Mouse (Mus musculus) CH12.LX (cell line): ENCODE measurements around the gene Speg. TPM values are rescaled to one million over a fixed set of nuclear protein-coding genes. Genes with fewer than 3 reads are reported as not detected.

Experiments used
- DNase-seq: peaks from one replicate; pipeline ENCODE4 v3.0.0-alpha.2; 2013; ENCODE audit errors: extremely low read depth
- H3K27ac ChIP-seq: 2 replicates; pipeline ENCODE4 v1.5.1; 2012; ENCODE audit warnings: low read depth, mild to moderate bottlenecking, control low read depth, moderate library complexity; ENCODE audit not compliant: insufficient read depth
- H3K27me3 ChIP-seq: replicated peaks from 2 replicates; pipeline ENCODE3; 2012; ENCODE audit warnings: inconsistent platforms
- H3K36me3 ChIP-seq, 2 experiments: replicated peaks in 1 of 2; 2 replicates each; pipeline versions ENCODE3 to v1.6.1; 2012; ENCODE audit warnings: inconsistent platforms in 1 of 2, low read length in 1 of 2, mild to moderate bottlenecking in 1 of 2, mixed read lengths in 1 of 2, moderate library complexity in 1 of 2; ENCODE audit not compliant: control insufficient read depth in 1 of 2, insufficient read depth in 1 of 2
- H3K4me1 ChIP-seq, 2 experiments: 2 replicates each; pipeline ENCODE4 v1.6.1; 2012; ENCODE audit warnings: inconsistent platforms in 1 of 2, moderate library complexity in 1 of 2; ENCODE audit not compliant: insufficient read depth in 2 of 2, control insufficient read depth in 1 of 2
- H3K4me2 ChIP-seq: 2 replicates; pipeline ENCODE4 v1.6.1; 2012; ENCODE audit warnings: low read depth, mild to moderate bottlenecking, control low read depth; ENCODE audit not compliant: poor library complexity, insufficient read depth, severe bottlenecking
- H3K4me3 ChIP-seq, 3 experiments: fragments of 150-350 bp in 1 of 3; sonication (generic) in 1 of 3; replicated peaks in 1 of 3; 2 replicates each; pipeline versions ENCODE3 to v1.5.1; 2011 to 2012; ENCODE audit warnings: low read depth in 2 of 3, low read length in 2 of 3, mild to moderate bottlenecking in 2 of 3, moderate library complexity in 2 of 3, control low read depth in 1 of 3, improper control_type of control experiment in 1 of 3, inconsistent platforms in 1 of 3, mixed read lengths in 1 of 3; ENCODE audit not compliant: poor library complexity in 1 of 3
- H3K79me2 ChIP-seq: replicated peaks from 2 replicates; pipeline ENCODE4 v1.6.1; 2012; ENCODE audit warnings: mild to moderate bottlenecking, moderate library complexity; ENCODE audit not compliant: control insufficient read depth, poor library complexity, insufficient read depth, severe bottlenecking; ENCODE audit errors: extremely low read depth
- H3K9ac ChIP-seq: 2 replicates; pipeline ENCODE4 v1.6.1; 2012; ENCODE audit warnings: low read depth, mild to moderate bottlenecking, control low read depth, moderate library complexity; ENCODE audit not compliant: insufficient read depth
- H3K9me3 ChIP-seq: replicated peaks from 2 replicates; pipeline ENCODE3; 2012; ENCODE audit warnings: low read length, inconsistent platforms, mixed read lengths
- CHD1 ChIP-seq: IDR thresholded peaks from 2 replicates; pipeline ENCODE4 v1.6.1; 2012; ENCODE audit warnings: low read depth, low read length, improper control_type of control experiment, inconsistent platforms
- CHD2 ChIP-seq: IDR thresholded peaks from 2 replicates; pipeline ENCODE4 v1.6.1; 2011; ENCODE audit warnings: low read length, improper control_type of control experiment
- E2F4 ChIP-seq: IDR thresholded peaks from 2 replicates; pipeline ENCODE4 v1.6.1; 2011; ENCODE audit warnings: low read depth, low read length, improper control_type of control experiment; ENCODE audit not compliant: insufficient replicate concordance
- EP300 ChIP-seq: IDR thresholded peaks from 2 replicates; pipeline ENCODE4 v1.6.1; 2011; ENCODE audit warnings: low read length, improper control_type of control experiment
- GABPA ChIP-seq: IDR thresholded peaks from 2 replicates; pipeline ENCODE4 v1.6.1; 2012; ENCODE audit warnings: low read depth, low read length, improper control_type of control experiment, inconsistent platforms; ENCODE audit not compliant: insufficient replicate concordance
- IRF4 ChIP-seq: IDR thresholded peaks from 2 replicates; pipeline ENCODE4 v1.6.1; 2014; ENCODE audit warnings: low read depth, mild to moderate bottlenecking, inconsistent platforms, low read length, improper control_type of control experiment
- JUN ChIP-seq: IDR thresholded peaks from 2 replicates; pipeline ENCODE4 v1.6.1; 2011; ENCODE audit warnings: low read depth, mild to moderate bottlenecking, low read length, improper control_type of control experiment, moderate library complexity; ENCODE audit not compliant: insufficient read depth
- JUND ChIP-seq: conservative IDR thresholded peaks from 2 replicates; pipeline ENCODE4 v1.6.1; 2011; ENCODE audit warnings: low read depth, low read length, improper control_type of control experiment
- KAT2A ChIP-seq: IDR thresholded peaks from 2 replicates; pipeline ENCODE4 v1.6.1; 2012; ENCODE audit warnings: low read length, improper control_type of control experiment, inconsistent platforms; ENCODE audit not compliant: insufficient replicate concordance
- MAFK ChIP-seq: IDR thresholded peaks from 2 replicates; pipeline ENCODE4 v1.6.1; 2011; ENCODE audit warnings: low read length, improper control_type of control experiment; ENCODE audit not compliant: insufficient replicate concordance
- MAZ ChIP-seq: IDR thresholded peaks from 2 replicates; pipeline ENCODE4 v1.6.1; 2012; ENCODE audit warnings: low read depth, mild to moderate bottlenecking, inconsistent platforms, low read length, improper control_type of control experiment, moderate library complexity
- MEF2A ChIP-seq: IDR thresholded peaks from 2 replicates; pipeline ENCODE4 v1.6.1; 2014; ENCODE audit warnings: low read depth, mild to moderate bottlenecking, inconsistent platforms, low read length, improper control_type of control experiment, borderline replicate concordance
- MXI1 ChIP-seq: IDR thresholded peaks from 2 replicates; pipeline ENCODE4 v1.6.1; 2011; ENCODE audit warnings: mild to moderate bottlenecking, low read depth, low read length, improper control_type of control experiment
- NELFE ChIP-seq: IDR thresholded peaks from 2 replicates; pipeline ENCODE4 v1.6.1; 2011; ENCODE audit warnings: low read depth, low read length, improper control_type of control experiment
- POLR2A ChIP-seq: IDR thresholded peaks from 2 replicates; pipeline ENCODE4 v1.6.1; 2011; ENCODE audit warnings: low read depth, mild to moderate bottlenecking, improper control_type of control experiment, low read length
- POLR2AphosphoS2 ChIP-seq: IDR thresholded peaks from 2 replicates; pipeline ENCODE4 v1.6.1; 2011; ENCODE audit warnings: low read depth, low read length, improper control_type of control experiment
- SIN3A ChIP-seq: IDR thresholded peaks from 2 replicates; pipeline ENCODE4 v1.6.1; 2012; ENCODE audit warnings: low read length, improper control_type of control experiment, inconsistent platforms
- SMC3 ChIP-seq: IDR thresholded peaks from 2 replicates; pipeline ENCODE4 v1.6.1; 2011; ENCODE audit warnings: low read depth, low read length, improper control_type of control experiment
- TBP ChIP-seq: conservative IDR thresholded peaks from 2 replicates; pipeline ENCODE4 v1.6.1; 2011; ENCODE audit warnings: low read depth, low read length, improper control_type of control experiment
- TCF12 ChIP-seq: IDR thresholded peaks from 2 replicates; pipeline ENCODE4 v1.6.1; 2014; ENCODE audit warnings: low read depth, mild to moderate bottlenecking, inconsistent platforms, low read length, improper control_type of control experiment
- USF1 ChIP-seq: IDR thresholded peaks from 2 replicates; pipeline ENCODE4 v1.6.1; 2014; ENCODE audit warnings: low read depth, mild to moderate bottlenecking, inconsistent platforms, low read length, improper control_type of control experiment
- ZC3H11A ChIP-seq: IDR thresholded peaks from 2 replicates; pipeline ENCODE4 v1.6.1; 2012; ENCODE audit warnings: low read depth, mild to moderate bottlenecking, inconsistent platforms, low read length, improper control_type of control experiment
- ZMIZ1 ChIP-seq: IDR thresholded peaks from 2 replicates; pipeline ENCODE4 v1.6.1; 2012; ENCODE audit warnings: low read depth, mild to moderate bottlenecking, inconsistent platforms, low read length, improper control_type of control experiment
- ZNF384 ChIP-seq: IDR thresholded peaks from 2 replicates; pipeline ENCODE4 v1.6.1; 2012; ENCODE audit warnings: low read depth, low read length, improper control_type of control experiment, inconsistent platforms
- dilution Hi-C: fragments of 300-500 bp; cut with MboI; formaldehyde crosslinking; loops from 2 replicates; pipeline ENCODE4 v1.14.3; 2020; ENCODE audit warnings: low sequenced_read_pairs; ENCODE audit not compliant: extremely low pct_unique_long_range_greater_than_20kb, extremely low pct_ligation_motif_present
- in situ Hi-C: fragments of 300-500 bp; cut with MboI; formaldehyde crosslinking; loops from 3 replicates; pipeline ENCODE4 v1.14.3; 2019; ENCODE audit warnings: low sequenced_read_pairs, low pct_ligation_motif_present, low pct_unique_long_range_greater_than_20kb, mixed read lengths
- polyA plus RNA-seq: library from polyadenylated mRNA; unstranded; fragments of >175 nt; gene quantifications from 2 replicates; pipeline ENCODE4 v1.2.1, GENCODE M21; 2012; ENCODE audit warnings: low read depth; ENCODE audit not compliant: insufficient read length
- total RNA-seq, 2 experiments: library from RNA; depleted of rRNA; stranded (reverse); fragments of 300-350 nt in 1 of 2; fragments of >200 nt in 1 of 2; gene quantifications; 2 replicates each; pipeline ENCODE4 v1.2.3; 2012 to 2014

Speg gene
- total and polyA plus RNA-seq, 3 experiments, result 13.1 to 30.7 (median 18.8) TPM

- Histone ChIP-seq H3K4me1 (no peaks in the 10 kb centered on the region), H3K27ac (no peak overlapping the region)
- dilution Hi-C loops, result no loop called here
Observed at GRCm38 (mm10) chr1:75331271-75331670, 43.8 kb upstream of the Speg start.

DNA sequence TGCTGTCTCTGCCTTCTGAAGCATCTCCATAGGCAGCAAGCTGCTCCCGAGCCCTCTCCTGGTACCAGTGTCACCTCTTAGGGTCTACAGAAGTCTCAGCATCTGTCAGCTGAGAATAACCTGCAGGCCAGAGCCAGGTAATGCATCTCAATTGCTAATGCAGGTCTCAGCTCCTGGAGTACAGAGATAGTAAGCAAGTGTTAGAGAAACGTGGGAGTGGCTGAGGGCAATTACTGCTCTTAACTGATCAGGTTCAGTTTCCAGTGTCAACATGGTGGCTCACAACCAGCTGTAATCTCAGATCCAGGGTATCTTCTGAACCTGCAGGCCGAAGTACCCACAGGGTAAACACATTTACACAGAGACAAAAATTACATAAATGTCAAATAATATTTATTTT lies 38.6 kb upstream of the Speg start:
- TF ChIP-seq POLR2A (no peak), ZMIZ1 (no peak), SIN3A (no peak), JUN (no peak), MEF2A (no peak), TBP (no peak), EP300 (no peak), POLR2AphosphoS2 (no peak), ZNF384 (no peak), MXI1 (no peak), MAFK (no peak), TCF12 (no peak)
- Histone ChIP-seq H3K79me2 (no peaks in the 10 kb centered on the region), H3K4me1 (peaks cover 3 to 5% of the 10 kb centered on the region in 2 experiments; a peak in 3 of 4 replicates), H3K36me3 (no peaks in the 10 kb centered on the region), H3K9ac (no peak overlapping the region), H3K27me3 (peaks cover 2% of the 10 kb centered on the region), H3K9me3 (peaks cover 2% of the 10 kb centered on the region), H3K27ac (no peak overlapping the region), H3K4me3 (no peak overlapping the region), H3K4me2 (no peak overlapping the region)
- dilution Hi-C loops (no loop called here), in situ Hi-C loops (loop anchor here (25.0 kb wide), 1 partner anchor 226 kb away; no protein-coding TSS in a partner anchor)
- DNase-seq, result no peak

More at GRCm38 (mm10) chr1:75331271-75331670, 43.8 kb upstream of the Speg start:
- Histone ChIP-seq H3K4me3 (no peak overlapping the region), H3K27me3 (peaks cover 4% of the 10 kb centered on the region), H3K9me3 (peaks cover 12% of the 10 kb centered on the region), H3K36me3 (no peaks in the 10 kb centered on the region), H3K79me2 (no peaks in the 10 kb centered on the region)
- DNase-seq, result no peak
- TF ChIP-seq SIN3A (no peak), IRF4 (no peak), JUND (no peak), MAZ (no peak), ZNF384 (no peak)
- TF ChIP-seq, all 38 proteins: peak for 0
- Histone ChIP-seq H3K9ac (no peak overlapping the region), H3K4me2 (no peak overlapping the region)
- in situ Hi-C loops, result loop anchor here (25.0 kb wide), 1 partner anchor 231 kb away; no protein-coding TSS in a partner anchor

- no peak for DNase-seq
- dilution Hi-C loops, result no loop called here
- H3K36me3 ChIP-seq, result no peaks in the 10 kb centered on the region
- in situ Hi-C loops, result loop anchor here (25.0 kb wide), 1 partner anchor 225 kb away; no protein-coding TSS in a partner anchor
- TF ChIP-seq ZC3H11A (no peak), USF1 (no peak), CHD2 (no peak), SMC3 (no peak), GABPA (no peak), NELFE (no peak), KAT2A (no peak), E2F4 (no peak), ZMIZ1 (no peak), JUN (no peak), CHD1 (no peak), EP300 (no peak), IRF4 (no peak)
- TF ChIP-seq, all 38 proteins: peak for 0
- H3K9ac ChIP-seq, result no peak overlapping the region
- H3K27ac ChIP-seq, result no peak overlapping the region
- H3K9me3 ChIP-seq, result peaks cover 2% of the 10 kb centered on the region
- H3K4me1 ChIP-seq, result peaks cover 3 to 5% of the 10 kb centered on the region in 2 experiments; a peak in 3 of 4 replicates
- H3K4me2 ChIP-seq, result no peak overlapping the region
- H3K4me3 ChIP-seq, result no peak overlapping the region
- H3K27me3 ChIP-seq, result peaks cover 6% of the 10 kb centered on the region
- H3K79me2 ChIP-seq, result no peaks in the 10 kb centered on the region
Observed at GRCm38 (mm10) chr1:75337097-75337496, 38.0 kb upstream of the Speg start.
